Mouse (Mus musculus) megakaryocyte, embryonic 14.5 days (primary cell): ENCODE results near the gene Col24a1. TPM values are rescaled to one million over a fixed set of nuclear protein-coding genes. Genes with fewer than 3 reads are reported as not detected.

Experiments
- H3K27me3 ChIP-seq: replicated peaks from 2 replicates; pipeline ENCODE3; 2012; ENCODE audit warnings: inconsistent platforms
- H3K36me3 ChIP-seq: replicated peaks from 2 replicates; pipeline ENCODE3; 2012; ENCODE audit warnings: low read length, inconsistent platforms, mixed read lengths
- H3K4me1 ChIP-seq: 2 replicates; pipeline ENCODE4 v1.6.1; 2012; ENCODE audit warnings: inconsistent platforms
- H3K4me3 ChIP-seq: replicated peaks from 2 replicates; pipeline ENCODE3; 2012; ENCODE audit warnings: moderate library complexity, mild to moderate bottlenecking, inconsistent platforms
- H3K9me3 ChIP-seq: 2 replicates; pipeline ENCODE4 v1.6.1; 2012; ENCODE audit warnings: inconsistent platforms
- FLI1 ChIP-seq: IDR thresholded peaks from 2 replicates; pipeline ENCODE4 v1.6.1; 2012; ENCODE audit warnings: low read length, inconsistent platforms, mixed read lengths
- GATA1 ChIP-seq: IDR thresholded peaks from 3 replicates; pipeline ENCODE4 v1.6.1; 2012; ENCODE audit warnings: mixed read lengths, low read length, inconsistent platforms, borderline replicate concordance
- polyA plus RNA-seq: library from polyadenylated mRNA; stranded (reverse); fragments of >175 nt; gene quantifications from 2 replicates; pipeline ENCODE4 v1.2.3, GENCODE M21; 2012; ENCODE audit warnings: low replicate concordance; ENCODE audit not compliant: insufficient read depth

Gene Col24a1
- polyA plus RNA-seq, 1 experiment, result not detected

DNA sequence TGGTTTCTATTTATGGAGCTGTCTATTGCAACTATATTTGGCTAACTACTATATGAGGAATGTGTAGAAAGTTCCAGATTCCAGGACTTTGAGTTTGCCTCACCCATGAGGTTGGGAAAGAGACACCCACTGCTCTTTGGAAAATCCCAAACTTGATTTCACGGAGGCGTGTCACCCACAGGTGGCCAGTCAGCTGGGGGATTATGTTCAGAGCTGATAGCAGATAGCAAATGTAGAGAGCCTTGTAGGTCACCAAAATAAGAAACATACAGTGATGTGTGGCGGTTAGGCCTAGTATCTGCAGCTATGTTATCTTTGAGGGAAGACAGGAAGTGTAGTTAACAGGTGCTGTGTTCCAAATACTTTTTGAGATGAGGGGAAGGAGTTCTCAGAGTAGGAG lies 56.4 kb downstream of the Col24a1 start:
- Histone ChIP-seq H3K4me3 (no peak overlapping the region), H3K36me3 (no peaks in the 10 kb centered on the region), H3K4me1 (no peaks in the 10 kb centered on the region), H3K27me3 (no peaks in the 10 kb centered on the region), H3K9me3 (no peaks in the 10 kb centered on the region)
- TF ChIP-seq FLI1 (no peak), GATA1 (no peak)

GRCm38 (mm10) chr3:145353951-145354350 lies 61.7 kb downstream of the Col24a1 start:
- TF ChIP-seq GATA1, result no peak
- TF ChIP-seq FLI1, result no peak
- Histone ChIP-seq H3K4me1 (no peaks in the 10 kb centered on the region), H3K27me3 (no peaks in the 10 kb centered on the region), H3K4me3 (no peak overlapping the region), H3K9me3 (0 out of 2 replicates have a peak, but pooled peaks cover 1% of the 10 kb centered on the region), H3K36me3 (no peaks in the 10 kb centered on the region)

- TF ChIP-seq FLI1, result no peak
- no peak for TF ChIP-seq GATA1
- Histone ChIP-seq H3K36me3 (no peaks in the 10 kb centered on the region), H3K4me1 (no peaks in the 10 kb centered on the region), H3K4me3 (no peak overlapping the region), H3K9me3 (peaks cover 13% of the 10 kb centered on the region; the same call in 1 of the 2 replicates), H3K27me3 (no peaks in the 10 kb centered on the region)
These were observed 64.7 kb downstream of the Col24a1 start for GRCm38 (mm10) chr3:145356865-145357487.

GRCm38 (mm10) chr3:145365227-145365626 lies 73.0 kb downstream of the Col24a1 start:
- no peak overlapping the region for H3K4me3 ChIP-seq
- H3K36me3 ChIP-seq, result no peaks in the 10 kb centered on the region
- TF ChIP-seq GATA1 (no peak), FLI1 (no peak)
- H3K9me3 ChIP-seq, result peaks cover 11% of the 10 kb centered on the region; the same call in 1 of the 2 replicates
- H3K27me3 ChIP-seq, result no peaks in the 10 kb centered on the region
- H3K4me1 ChIP-seq, result no peaks in the 10 kb centered on the region

DNA sequence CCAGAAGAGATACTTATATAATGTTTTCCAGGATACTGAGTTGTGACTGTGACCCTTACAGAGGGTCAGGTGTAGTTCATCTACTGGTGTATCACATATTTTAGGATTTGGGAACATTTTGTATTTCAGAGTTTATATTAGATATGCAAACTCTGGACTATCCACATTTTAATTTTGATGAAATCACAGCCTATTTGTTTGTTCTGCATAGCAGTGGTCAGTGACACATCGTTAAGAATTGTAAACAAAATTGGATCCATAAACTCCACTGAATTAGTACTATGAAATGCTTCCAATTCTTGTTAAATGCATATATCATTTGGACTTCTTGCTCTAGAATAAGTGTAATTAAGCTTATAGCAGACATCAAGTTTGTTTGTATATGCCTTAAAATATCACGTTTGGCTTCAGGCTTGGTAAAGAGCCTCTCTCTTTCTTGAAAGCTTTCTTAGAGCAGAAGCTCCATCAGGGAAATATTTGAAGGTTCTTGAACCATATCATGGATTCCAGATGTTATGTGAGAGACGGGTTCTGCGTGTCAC lies 75.0 kb downstream of the Col24a1 start:
- peaks cover 7% of the 10 kb centered on the region; the same call in 1 of the 2 replicates for H3K9me3 ChIP-seq
- H3K4me1 ChIP-seq, result no peaks in the 10 kb centered on the region
- no peak for TF ChIP-seq GATA1
- TF ChIP-seq FLI1, result no peak
- no peak overlapping the region for H3K4me3 ChIP-seq
- no peaks in the 10 kb centered on the region for H3K36me3 ChIP-seq
- H3K27me3 ChIP-seq, result no peaks in the 10 kb centered on the region

GRCm38 (mm10) chr3:145376298-145376697 lies 84.0 kb downstream of the Col24a1 start:
- Histone ChIP-seq H3K27me3 (no peaks in the 10 kb centered on the region), H3K9me3 (peaks cover 16% of the 10 kb centered on the region; the same call in 1 of the 2 replicates), H3K4me1 (no peaks in the 10 kb centered on the region), H3K36me3 (no peaks in the 10 kb centered on the region), H3K4me3 (no peak overlapping the region)
- no peak for TF ChIP-seq GATA1
- no peak for TF ChIP-seq FLI1

GRCm38 (mm10) chr3:145383095-145383494 lies 90.8 kb downstream of the Col24a1 start:
- H3K36me3 ChIP-seq, result no peaks in the 10 kb centered on the region
- no peaks in the 10 kb centered on the region for H3K27me3 ChIP-seq
- TF ChIP-seq FLI1 (no peak), GATA1 (no peak)
- H3K9me3 ChIP-seq, result peaks cover 4% of the 10 kb centered on the region
- no peak overlapping the region for H3K4me3 ChIP-seq
- no peaks in the 10 kb centered on the region for H3K4me1 ChIP-seq

DNA sequence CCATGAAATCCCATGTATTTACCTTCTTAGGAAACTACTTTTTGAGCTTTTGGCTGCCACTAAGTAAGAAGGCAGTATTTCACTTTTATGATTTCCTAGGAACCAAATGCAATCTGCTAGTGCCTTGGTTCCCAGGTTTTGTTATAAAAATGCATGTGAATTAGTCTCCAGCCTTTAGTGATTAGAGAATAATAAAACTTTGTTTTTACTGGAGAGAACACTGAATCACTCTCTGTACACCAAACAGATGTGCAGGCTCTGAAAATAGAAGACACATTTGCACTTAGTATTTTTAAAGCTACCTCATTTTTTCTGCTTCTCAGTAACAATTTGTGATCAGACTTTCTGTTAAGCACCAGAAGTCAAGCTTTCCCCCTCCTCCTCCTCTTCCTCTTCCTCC lies 94.2 kb downstream of the Col24a1 start:
- H3K27me3 ChIP-seq, result no peaks in the 10 kb centered on the region
- H3K4me3 ChIP-seq, result no peak overlapping the region
- TF ChIP-seq FLI1 (no peak), GATA1 (no peak)
- H3K36me3 ChIP-seq, result no peaks in the 10 kb centered on the region
- H3K4me1 ChIP-seq, result no peaks in the 10 kb centered on the region
- peaks cover 4% of the 10 kb centered on the region for H3K9me3 ChIP-seq

DNA sequence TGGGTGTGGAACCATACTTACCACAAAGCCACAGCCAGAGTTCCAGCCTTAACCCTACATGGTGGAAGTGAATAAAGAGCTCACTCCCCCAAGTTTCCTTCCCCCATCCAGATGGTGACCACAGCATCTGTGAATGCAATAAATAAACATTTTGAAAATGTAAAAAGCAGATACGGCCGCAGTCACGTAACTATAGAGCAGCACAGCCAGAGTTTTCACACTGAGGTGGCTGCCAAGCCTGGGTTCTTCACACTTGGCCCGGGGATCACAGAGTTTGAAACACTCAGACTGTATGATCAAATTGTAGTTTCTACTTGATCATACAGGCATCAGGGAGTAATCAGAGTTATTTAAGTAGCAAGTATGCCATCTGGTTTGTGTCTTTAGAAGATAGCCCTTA lies 98.4 kb downstream of the Col24a1 start:
- no peaks in the 10 kb centered on the region for H3K4me1 ChIP-seq
- H3K9me3 ChIP-seq, result 0 out of 2 replicates have a peak, but pooled peaks cover 3% of the 10 kb centered on the region
- H3K27me3 ChIP-seq, result no peaks in the 10 kb centered on the region
- no peak for TF ChIP-seq FLI1
- no peak for TF ChIP-seq GATA1
- H3K4me3 ChIP-seq, result no peak overlapping the region
- H3K36me3 ChIP-seq, result no peaks in the 10 kb centered on the region

- H3K27me3 ChIP-seq, result no peaks in the 10 kb centered on the region
- no peak for TF ChIP-seq FLI1
- TF ChIP-seq GATA1, result no peak
- no peaks in the 10 kb centered on the region for H3K4me1 ChIP-seq
- no peak overlapping the region for H3K4me3 ChIP-seq
- 0 out of 2 replicates have a peak, but pooled peaks cover 3% of the 10 kb centered on the region for H3K9me3 ChIP-seq
- no peaks in the 10 kb centered on the region for H3K36me3 ChIP-seq
These were observed 99.9 kb downstream of the Col24a1 start for GRCm38 (mm10) chr3:145391986-145392659.
